Mouse (Mus musculus) brown adipose tissue, adult 24 weeks (tissue): Measurements from ENCODE around the gene Gm13695. TPM values are rescaled to one million over a fixed set of nuclear protein-coding genes. Genes with fewer than 3 reads are reported as not detected.
"Not testable (repeated sequence)": the region's sequence is repeated elsewhere in the genome, so short reads cannot be mapped to it uniquely, and the experiment has no call there.

ENCODE experiments used
- H3K27ac ChIP-seq: fragments of 200-500 bp; replicated peaks from 2 replicates; pipeline ENCODE4 v1.5.1; 2012; ENCODE audit warnings: low read depth, mild to moderate bottlenecking, low read length
- H3K4me1 ChIP-seq: fragments of 200-500 bp; 2 replicates; pipeline ENCODE4 v1.6.1; 2012; ENCODE audit warnings: low read length, mixed read lengths; ENCODE audit not compliant: control insufficient read depth, insufficient read depth, insufficient read length
- H3K4me3 ChIP-seq: fragments of 200-500 bp; 2 replicates; pipeline ENCODE4 v1.5.1; 2012; ENCODE audit warnings: low read depth, mild to moderate bottlenecking, low read length, moderate library complexity; ENCODE audit not compliant: insufficient read depth
- polyA plus RNA-seq: library from polyadenylated mRNA; stranded (reverse); fragments of >200 nt; gene quantifications from 2 replicates; pipeline ENCODE4 v1.2.4, GENCODE M21; 2012; ENCODE audit not compliant: missing spikeins, insufficient read depth, insufficient read length

The Gm13695 gene
- polyA plus RNA-seq, 1 experiment: 0.67 TPM

DNA sequence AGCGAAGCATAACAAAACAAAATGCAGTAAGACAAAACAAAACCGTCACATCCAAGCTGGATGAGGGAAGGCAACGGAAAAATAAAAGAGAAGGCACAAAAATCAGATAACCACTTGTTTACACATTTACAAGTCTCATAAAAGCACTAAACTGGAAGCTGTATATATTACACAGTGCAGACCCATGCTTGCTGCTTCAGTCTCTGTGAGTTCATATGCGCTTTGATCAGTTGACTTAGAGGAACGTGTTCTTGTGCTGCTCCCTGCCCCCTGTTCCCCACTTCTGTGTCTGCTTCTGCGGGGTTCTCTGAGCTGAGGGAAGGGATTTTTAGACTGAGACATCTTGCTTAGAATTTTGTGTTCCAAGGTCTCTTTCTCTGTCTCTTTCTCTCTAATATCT is 47.5 kb downstream of the Gm13695 start:
- Histone ChIP-seq H3K4me3 (no peak overlapping the region), H3K27ac (no peak overlapping the region), H3K4me1 (0 out of 2 replicates have a peak, but pooled peaks cover 3% of the 10 kb centered on the region)

DNA sequence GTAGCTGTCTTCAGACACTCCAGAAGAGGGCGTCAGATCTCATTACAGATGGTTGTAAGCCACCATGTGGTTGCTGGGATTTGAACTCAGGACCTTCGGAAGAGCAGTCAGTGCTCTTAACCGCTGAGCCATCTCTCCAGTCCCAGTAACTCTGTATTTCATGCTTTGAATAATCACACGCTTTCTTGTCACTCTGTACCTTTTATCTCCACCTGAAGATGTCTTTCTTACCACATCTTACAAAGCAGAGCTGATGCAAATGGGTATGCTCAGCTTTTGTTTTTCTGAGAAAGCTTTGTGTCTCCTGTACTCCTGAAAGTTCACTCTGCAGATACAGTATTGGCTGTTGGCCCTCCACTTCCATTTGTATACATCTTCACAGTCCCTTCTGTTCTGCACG is 49.2 kb downstream of the Gm13695 start:
- H3K27ac ChIP-seq, H3K4me3 ChIP-seq, H3K4me1 ChIP-seq: not testable (repeated sequence)

DNA sequence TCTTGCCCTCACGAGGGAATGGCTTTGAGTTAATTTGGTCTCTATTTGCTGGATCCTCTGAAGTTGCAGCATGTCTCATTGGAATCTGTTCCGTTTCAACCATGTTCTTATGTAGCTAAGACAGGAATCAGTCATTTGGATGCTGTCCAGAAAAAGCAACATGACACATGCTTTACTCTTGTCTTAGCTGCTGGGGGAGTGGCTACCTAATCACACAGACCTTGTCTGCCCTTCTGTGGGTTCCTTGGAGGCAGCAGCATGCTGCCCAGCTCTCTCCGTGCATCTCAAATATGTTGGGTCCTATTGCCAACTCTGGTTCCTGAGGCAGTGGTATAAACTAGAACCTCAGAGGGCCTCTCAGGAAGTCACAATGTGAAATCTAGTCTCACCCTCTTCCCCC is 51.2 kb downstream of the Gm13695 start:
- H3K4me1 ChIP-seq: peaks cover 8% of the 10 kb centered on the region; the same call in 1 of the 2 replicates
- no peak overlapping the region for H3K27ac ChIP-seq
- no peak overlapping the region for H3K4me3 ChIP-seq

Other genes starting within 250 kb of the Gm13695 start
- gene Itgav, start 242.9 kb upstream of the Gm13695 start, polyA plus RNA-seq: 25.3 and 29.7 TPM in 2 replicates
- gene Fam171b, start 154.7 kb upstream of the Gm13695 start, polyA plus RNA-seq: 0.21 and 0.55 TPM in 2 replicates
- gene Zswim2, start 26.1 kb upstream of the Gm13695 start, polyA plus RNA-seq: not detected in 2 replicates
- not detected in 2 replicates for gene Gm13698, start 11.6 kb upstream of the Gm13695 start, polyA plus RNA-seq
- not detected in 2 replicates for gene Gm13693, start 5.8 kb upstream of the Gm13695 start, polyA plus RNA-seq
- not detected in 2 replicates for gene Gm13696, start 5.8 kb downstream of the Gm13695 start, polyA plus RNA-seq
- not detected in 2 replicates for gene Gm13694, start 11.6 kb downstream of the Gm13695 start, polyA plus RNA-seq
- not detected in 2 replicates for gene Gm13697, start 17.4 kb downstream of the Gm13695 start, polyA plus RNA-seq
- gene Gm13691, start 23.2 kb downstream of the Gm13695 start, polyA plus RNA-seq: not detected in 2 replicates